Mouse (Mus musculus) retina, postnatal 7 days (tissue): Measurements from ENCODE around the gene Pnp2.
"Not testable (repeated sequence)": the region's sequence is repeated elsewhere in the genome, so short reads cannot be mapped to it uniquely, and the experiment has no call there.

ENCODE experiments used
- DNase-seq: peaks from one replicate; pipeline ENCODE4 v3.0.0-alpha.2; 2012; ENCODE audit warnings: low read depth, low spot score

The Pnp2 gene

DNA sequence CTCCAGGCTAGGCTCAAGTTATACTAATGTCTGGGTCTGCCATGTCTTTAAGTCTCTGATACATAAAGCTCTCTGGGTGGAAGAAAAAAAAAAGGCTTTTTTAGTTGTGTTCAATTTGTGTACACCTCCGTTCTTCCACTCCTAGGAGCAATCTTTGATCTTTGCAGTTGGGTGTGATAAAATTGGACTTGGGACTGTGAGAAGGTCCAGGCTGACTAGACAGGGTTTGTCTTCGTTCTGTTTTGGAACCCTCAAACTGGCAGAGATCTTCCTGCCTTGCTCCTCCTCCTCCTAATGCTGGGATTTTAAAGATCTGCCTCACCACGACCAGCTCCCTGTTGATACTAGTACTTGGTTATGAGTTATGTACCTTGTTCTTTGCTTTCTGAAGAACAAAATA is 1.4 kb downstream of the Pnp2 start:
- DNase-seq = not testable (repeated sequence)

GRCm38 (mm10) chr14:50958289-50958995 is 2.6 kb downstream of the Pnp2 start:
- DNase-seq = not testable (repeated sequence)

GRCm38 (mm10) chr14:50968216-50968980 is 12.6 kb downstream of the Pnp2 start:
- no peak for DNase-seq

DNA sequence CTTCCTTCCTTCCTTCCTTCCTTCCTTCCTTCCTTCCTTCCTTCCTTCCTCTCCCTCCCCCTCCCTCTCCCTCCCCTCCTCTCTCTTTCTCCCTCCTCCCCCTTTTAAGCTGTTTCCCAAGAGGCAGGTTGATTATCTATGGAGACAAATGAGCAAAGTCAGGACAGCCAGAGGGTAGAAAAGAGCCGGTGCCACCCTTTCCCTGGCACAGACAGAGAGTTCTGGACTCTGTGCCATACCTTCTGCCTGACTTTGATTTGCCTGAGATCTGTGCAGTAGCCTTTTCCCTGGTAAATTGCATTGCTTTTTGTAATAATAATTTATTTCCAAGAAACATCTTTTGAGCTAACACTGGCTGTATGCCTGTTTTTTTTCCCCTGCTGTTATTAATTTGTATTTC is 13.2 kb downstream of the Pnp2 start:
- no peak for DNase-seq

DNA sequence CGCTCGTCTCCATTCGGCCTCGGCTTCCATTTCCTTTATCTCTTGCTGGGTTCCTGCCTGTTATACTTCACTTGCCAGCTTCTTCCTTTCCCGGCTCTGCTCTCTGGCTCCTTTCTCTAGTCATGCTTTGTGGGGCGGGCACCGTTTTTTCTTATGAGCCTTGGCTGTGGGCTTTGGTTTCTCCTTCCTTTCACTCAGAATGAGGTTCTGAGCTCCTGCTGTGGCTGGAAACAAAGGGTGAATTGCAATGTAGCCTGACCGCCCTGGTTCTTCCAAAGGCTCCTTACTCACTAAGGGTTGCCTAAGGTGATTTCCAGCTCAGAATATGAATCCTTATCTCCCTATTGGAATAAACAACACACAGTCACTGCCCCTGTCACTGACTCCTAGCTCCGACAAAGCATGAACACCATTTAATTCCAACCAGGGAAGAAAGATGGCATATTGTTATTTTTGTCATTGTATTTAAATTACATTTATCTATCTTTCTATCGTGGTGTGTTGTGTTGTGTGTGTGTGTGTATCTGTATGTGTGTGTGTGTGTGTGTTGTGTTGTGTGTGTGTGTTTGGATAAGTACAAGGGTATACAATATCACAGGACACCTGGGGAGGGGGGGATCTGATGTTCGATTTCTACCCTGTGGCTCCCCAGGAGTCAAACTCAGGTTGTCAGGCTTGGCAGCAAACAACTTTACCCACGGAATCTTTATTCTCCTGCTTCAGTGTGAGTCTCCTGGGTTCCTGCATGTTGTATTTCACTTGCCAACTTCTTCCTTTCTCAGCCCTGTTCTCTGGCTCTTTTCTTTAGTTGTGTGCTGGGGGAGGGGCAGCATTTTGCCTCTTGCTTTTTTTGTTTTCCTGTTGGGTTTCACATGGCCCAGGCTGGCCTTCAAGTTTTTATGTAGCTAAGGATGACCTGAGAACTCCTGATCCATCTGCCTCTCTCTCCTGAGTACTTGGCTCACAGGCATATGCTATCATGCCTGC is 14.1 kb downstream of the Pnp2 start:
- DNase-seq = no peak

- no peak for DNase-seq
These were observed 15.0 kb downstream of the Pnp2 start for GRCm38 (mm10) chr14:50970822-50971221.

DNA sequence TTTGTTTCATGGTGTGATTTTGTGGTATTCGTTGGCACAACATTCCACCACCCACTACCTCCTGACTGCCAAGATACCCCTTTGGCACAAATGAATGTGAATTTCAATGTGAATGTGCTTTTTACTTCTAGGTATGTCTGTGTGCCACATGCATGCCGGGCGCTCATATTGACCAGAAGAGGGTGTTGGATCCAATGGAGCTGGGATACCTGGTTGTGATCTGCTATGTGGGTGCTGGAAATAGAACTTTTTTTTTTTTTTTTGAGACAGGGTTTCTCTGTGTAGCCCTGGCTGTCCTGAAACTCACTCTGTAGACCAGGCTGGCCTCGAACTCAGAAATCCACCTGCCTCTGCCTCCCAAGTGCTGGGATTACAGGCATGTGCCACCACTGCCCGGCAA is 17.3 kb downstream of the Pnp2 start:
- DNase-seq = not testable (repeated sequence)

DNA sequence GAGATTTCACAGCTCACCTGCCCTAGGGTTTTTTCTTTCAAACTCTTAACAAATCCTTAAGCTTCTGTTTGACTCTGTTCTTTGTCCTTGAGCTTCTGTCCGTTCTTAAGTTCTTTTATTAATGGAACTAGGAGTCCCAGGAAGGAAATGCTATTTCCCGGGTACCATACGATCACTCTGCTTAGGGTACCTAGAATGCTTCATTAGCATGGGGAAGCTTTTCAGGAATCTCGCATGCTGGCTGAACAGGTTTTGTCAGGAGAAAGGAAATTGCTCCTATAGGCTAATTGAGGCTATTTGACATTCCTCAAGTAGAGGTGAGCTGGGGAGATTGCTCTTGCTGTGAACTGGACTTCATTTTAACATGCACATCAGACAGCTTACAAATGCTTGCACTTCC is 17.9 kb downstream of the Pnp2 start:
- DNase-seq = no peak

GRCm38 (mm10) chr14:50975001-50975400 is 19.2 kb downstream of the Pnp2 start:
- no peak for DNase-seq

GRCm38 (mm10) chr14:50976674-50977073 is 20.9 kb downstream of the Pnp2 start:
- DNase-seq = no peak

DNA sequence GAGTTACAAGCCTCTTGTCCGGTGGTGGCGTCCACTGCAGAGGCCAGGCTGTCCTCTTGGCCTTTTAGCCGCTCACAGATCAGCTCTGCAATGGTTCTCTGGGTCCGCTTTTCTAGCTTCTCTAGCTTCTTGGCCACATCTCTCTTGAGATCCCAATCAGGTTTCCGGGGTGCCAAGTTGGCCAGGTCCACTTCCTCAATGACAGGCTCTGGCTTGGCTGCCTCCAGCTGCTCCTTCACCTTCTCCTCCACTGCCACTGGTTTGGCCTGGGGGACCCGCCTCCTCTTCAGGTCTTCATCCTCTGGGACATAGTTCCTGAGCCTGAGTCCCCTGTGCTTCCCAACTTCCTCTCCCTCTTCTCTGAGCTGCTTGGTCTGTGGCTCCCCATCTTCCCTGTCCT is 22.7 kb downstream of the Pnp2 start:
- not testable (repeated sequence) for DNase-seq

- no peak for DNase-seq
These were observed 23.8 kb downstream of the Pnp2 start for GRCm38 (mm10) chr14:50979631-50980030.

GRCm38 (mm10) chr14:50981207-50981606 is 25.4 kb downstream of the Pnp2 start:
- no peak for DNase-seq

DNA sequence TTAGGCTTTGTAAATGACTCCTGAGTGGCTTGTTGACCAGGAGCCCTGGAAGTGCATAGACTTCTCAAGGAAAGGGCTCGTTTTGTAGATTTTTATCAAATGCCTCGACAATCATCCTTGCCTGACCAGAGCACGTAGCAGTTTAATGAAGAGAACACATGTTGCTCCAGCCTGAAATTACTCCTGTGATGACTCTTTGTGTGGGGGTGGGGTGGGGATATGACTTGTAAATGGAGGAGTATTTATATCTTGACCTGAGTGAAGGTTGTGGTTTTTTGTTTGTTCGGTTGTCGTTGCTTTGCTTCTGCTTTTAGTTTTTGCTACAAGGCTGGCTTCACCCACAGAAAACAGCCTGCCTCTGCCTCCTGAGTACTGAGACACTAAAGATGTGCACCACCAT is 26.0 kb downstream of the Pnp2 start:
- DNase-seq = no peak

- no peak for DNase-seq
These were observed 31.9 kb downstream of the Pnp2 start for GRCm38 (mm10) chr14:50987668-50988067.

DNA sequence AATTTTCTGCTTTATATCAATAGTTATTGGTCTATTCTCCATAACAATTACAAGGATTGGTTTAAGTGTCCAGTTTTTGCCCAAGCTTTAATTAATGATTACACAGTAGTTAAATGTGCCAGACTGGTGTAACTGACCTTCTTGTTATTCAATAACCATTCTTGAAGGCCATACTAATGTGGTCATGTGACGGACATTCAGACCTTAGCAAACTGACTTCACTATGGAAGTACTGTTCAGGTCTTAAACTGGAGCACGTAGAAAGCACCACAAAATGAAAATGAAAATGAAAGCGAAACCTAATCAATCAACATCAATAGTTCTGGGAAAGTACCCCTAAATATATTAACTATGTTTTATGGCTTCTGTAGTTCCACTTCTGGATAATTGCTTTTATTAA is 35.2 kb downstream of the Pnp2 start:
- DNase-seq = no peak

- DNase-seq = no peak
These were observed 41.3 kb downstream of the Pnp2 start for GRCm38 (mm10) chr14:50997088-50997487.

GRCm38 (mm10) chr14:50997999-50998666 is 42.3 kb downstream of the Pnp2 start:
- DNase-seq = no peak

DNA sequence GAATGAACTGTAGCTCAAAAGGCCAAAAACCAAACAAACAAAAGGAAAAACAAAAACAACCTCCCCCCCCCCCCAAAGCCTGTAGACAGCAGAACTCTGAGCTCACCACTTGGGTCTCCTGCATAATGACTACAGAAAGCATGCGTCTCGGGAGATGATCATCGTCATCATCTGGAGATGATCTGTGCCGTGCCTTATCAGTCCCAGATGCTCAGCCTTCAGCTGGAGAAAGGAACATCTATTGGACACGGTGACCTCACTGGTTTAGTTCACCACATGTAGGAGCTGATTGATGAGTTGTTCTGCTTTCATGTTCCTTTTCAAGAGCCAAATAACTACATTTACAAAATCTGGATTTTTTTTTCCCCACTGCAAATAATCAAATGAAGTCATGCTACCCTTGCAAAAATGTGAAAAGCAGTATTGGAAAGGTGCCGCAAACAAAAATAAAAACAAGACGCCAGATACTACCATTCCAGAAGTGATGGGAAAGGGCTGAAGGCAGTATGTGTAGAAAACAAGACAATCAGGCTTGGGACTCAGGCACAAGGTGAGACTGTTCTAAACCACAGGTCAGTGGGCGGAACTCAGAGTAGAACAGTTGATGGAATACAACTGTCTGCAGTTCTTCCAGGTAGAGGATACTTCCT is 51.5 kb downstream of the Pnp2 start, which contains the start of gene Rnase10:
Gene Rnase10, plus strand, starts transcription at position 600 of the 650 bp plus-strand sequence.
- no peak for DNase-seq

DNA sequence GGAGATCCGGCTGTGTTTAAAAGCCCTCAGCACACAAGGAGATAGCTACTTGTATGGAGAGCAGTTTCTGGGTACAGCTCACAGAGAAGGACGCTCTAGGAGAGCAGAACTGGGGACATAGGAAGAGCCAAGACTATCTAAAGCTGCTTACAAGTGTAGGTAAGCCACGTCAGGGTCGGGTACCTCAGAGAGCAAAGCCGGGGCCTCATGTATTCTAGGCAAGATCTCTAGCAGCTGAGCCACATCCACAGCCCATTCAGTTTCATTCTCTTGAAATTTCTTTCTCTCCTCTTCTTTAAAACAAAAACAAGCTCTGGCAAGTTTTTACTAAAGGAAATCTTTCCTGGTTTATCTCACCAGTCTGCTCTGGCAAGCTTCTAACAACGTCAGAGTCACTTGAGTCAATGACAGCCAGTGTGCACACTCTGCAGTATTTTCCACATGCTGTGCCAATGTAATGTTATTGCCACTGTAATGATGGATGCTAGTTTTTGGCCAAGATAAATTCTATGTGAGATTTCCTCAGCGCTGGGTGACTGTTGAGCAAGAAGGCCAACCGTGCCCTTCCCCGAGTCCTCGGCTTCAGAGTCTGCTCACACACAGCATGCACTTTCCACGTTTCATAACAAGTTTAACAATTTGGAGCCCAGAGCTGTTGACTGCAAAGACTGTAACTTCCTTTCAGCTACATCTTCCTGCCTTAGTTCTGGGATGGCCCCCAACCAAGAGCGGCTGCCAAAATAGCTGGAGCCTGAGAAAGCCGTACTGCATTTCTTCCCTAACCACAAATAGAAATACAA is 52.3 kb downstream of the Pnp2 start:
- DNase-seq = no peak
